Mouse (Mus musculus) urinary bladder, postnatal 4 days (tissue): ENCODE data around the gene Idh3a.
"Not testable (repeated sequence)": the region's sequence is repeated elsewhere in the genome, so short reads cannot be mapped to it uniquely, and the experiment has no call there.

Experiments
- DNase-seq, 2 experiments: peaks; one replicate each; pipeline ENCODE4 v3.0.0; 2021 to 2022; ENCODE audit warnings: low spot score in 2 of 2

Idh3a gene

DNA sequence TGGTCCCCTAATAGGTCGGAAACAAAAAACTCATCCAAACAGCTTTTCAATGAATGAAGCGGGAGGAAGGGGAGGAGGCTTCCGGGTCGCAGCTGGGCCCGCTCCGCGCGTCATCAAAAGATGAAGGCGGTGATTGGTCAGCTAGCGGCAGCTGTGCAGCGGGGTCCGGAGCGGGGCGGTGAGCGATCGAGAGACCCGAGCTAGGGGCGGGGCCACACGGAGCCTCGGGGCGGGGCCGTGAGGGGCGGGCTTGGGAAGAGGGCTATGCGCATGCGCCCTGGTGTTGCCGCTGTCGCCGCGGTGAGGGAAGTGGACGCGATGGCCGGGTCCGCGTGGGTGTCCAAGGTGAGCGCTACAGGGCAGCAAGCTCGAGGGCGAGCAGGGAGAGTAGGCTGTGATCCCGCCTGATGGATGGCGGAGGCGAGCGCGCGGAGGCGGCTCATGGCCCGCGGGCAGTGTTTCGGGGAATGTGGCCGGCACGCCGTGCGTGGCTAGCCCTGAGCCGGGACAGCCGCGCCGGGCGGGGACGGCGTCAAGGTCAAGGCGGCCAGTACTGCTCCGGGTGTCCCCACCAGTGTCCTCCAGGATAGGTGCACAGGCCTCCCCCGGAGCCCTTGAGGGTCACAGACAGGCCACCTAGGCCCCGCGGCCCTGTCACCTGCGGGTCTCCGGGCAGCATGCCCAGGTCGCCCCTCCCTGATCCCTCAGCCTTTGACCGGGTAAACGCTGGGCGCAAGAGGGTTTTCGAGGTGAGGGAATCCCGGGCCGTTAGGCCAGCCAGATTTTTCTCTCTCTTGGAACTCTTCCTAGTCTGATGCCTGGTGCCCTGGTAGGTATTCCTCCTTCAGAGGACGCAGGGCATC, at the start of gene Idh3a:
Gene Idh3a (plus strand): TSS at position 136 of the 863 bp plus-strand sequence.
- peak; percentile 97 to 99 for DNase-seq

- peak in 1 of 2 experiments; percentile 19 for DNase-seq
These were observed 49.1 kb upstream of the Idh3a start for GRCm38 (mm10) chr9:54537030-54537429.

DNA sequence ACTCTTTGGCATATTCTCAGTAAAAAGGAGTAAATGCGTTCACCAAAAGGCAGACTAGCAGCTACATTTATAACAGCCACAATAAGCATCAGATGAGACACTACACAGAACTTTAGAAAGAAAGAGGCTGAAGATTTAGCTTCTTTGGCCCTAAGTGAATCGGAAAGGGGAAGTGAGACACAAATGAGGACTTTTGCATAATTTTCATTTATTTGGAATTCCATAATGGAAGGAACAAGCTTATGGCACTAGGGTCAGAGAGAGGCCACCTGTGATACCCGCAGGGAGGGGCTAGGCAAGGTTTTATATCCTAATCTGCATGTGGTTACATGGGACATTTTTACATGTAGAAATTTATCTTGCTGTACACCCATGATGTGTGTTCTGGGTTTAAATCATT, 48.7 kb upstream of the Idh3a start:
- DNase-seq, result no peak

DNA sequence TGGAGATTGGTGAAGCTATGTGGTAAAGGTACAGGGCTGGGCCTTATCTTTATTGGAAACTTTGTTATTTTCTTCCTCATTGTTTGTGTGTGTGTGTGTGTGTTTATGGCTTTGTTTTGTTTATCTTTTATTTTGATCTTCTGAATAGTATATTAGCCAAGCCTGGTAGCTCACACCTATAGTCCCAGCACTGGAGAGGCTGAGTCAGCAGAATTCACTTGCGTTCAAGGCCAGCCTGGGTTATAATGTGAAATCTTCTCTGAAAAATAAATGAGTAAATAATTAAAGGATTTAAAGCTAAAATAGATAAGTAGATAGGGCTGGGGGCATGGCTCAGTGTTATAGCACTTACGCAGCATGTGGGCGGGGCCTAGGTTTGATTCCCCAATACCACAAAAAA, 47.9 kb upstream of the Idh3a start:
- peak in 1 of 2 experiments; percentile 13 for DNase-seq

- DNase-seq, result peak in 1 of 2 experiments; percentile 48
These were observed 47.5 kb upstream of the Idh3a start, which contains the start of gene Sh2d7 for GRCm38 (mm10) chr9:54538684-54539083. Sh2d7 (plus strand) TSS chr9:54538984.

DNA sequence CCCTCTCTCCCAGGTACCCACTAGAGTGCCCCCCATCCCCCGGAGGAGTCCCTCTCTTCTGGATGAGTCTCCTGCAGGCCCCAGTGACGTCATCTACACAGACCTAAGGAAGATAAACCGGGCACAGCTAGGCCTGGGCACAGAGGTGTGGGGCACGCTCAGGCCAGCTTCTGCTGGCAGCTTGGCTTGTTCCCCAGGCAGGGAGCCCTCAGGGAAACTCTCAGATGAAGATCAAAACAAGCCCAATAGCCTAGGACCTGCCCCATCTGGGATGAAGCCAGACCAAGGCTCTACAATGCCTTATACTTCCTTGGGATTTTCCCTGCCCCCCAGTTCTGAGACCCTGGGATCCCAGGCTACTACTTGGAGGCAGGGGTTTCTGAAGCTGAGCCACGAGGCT, 45.3 kb upstream of the Idh3a start:
- no peak for DNase-seq

DNA sequence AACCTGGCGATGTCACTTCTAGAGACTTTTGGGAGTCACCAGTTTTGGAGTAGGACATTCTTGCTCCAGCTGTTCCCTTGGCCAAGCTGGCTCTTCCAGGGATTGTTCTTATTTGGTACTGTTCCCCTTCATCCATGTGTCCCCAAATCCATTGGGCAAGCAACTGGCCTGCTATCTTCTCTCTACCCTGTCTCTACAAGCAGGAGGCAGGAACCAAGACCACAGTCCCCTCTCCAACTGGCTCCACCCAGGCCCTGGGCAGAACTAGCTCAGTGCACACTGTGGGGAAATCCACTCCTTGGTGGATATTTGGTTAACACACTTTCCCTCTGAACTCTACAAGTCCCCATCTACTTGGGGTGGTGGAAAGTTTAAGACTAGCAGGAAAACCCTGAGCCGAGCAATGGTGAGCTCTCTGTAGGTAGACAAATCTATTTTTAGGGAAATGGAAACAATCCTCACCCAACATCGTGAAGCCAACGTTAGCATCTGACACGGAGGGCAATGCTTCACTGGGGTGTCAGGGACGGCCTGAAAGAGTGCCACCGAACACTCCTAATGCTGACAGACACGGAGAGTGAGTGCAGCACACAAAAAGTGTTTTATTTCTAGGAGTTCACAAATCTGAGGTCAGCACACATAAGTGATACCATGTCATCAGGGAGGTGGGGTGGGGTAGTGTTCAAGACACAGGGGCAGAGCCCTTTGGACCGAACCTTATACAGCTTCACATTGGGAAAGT, 41.8 kb upstream of the Idh3a start:
- DNase-seq, result no peak

DNA sequence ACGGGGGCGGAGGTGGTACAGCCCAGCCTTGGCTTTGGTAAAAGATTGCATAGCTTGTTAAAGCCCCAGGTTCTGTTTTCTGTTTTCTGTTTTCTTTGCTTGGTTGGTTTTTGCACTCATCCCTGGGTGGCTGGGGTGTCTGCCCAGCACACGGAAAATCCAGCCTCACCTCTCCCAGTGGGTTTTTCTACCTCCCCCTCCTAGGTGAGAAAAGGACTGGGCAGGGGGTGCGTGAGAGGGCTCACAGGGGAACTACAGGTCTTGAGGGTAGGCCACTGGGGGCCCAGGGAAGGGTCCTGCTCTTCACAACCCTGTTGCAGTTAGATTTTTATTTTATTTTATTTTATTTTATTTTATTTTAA, 41.2 kb upstream of the Idh3a start:
- no peak for DNase-seq

DNA sequence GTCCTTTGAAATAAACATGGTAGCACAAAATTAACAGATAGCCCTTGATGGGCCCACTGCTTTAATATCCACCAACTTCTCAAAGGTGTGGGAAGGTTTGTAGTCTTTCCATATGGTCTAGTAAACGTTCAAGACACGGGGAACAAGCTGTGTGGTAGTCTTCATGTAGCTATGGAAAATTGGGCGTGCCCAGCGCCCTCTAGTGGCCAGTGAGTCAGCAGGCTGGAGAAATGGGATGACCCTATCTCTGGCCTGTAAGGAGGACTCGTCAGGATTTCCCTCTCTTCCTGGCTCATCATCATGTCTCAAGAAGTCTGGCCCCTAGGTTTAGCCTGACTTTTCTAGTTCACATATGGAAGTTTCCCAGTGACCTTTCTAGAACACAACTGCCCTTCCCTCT, 38.6 kb upstream of the Idh3a start:
- no peak for DNase-seq

DNA sequence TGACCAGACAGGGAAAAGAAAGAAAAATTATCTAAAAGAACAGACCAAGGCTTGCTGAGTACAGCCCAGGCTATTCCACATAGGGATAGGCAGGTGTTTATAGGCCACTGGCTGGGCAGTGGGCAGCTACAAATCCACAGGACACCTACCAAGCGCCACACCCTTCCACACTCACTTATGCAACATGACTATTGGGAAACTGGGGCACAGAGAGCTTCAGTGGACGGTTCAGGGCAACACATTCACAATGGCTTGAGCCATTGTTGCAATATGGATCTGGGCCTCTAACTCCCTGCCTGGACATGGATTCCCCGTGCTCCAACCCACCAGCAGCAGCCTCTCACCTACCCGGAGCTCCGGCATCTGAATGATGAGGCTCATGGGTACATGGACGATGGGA, 36.7 kb upstream of the Idh3a start:
- no peak for DNase-seq

DNA sequence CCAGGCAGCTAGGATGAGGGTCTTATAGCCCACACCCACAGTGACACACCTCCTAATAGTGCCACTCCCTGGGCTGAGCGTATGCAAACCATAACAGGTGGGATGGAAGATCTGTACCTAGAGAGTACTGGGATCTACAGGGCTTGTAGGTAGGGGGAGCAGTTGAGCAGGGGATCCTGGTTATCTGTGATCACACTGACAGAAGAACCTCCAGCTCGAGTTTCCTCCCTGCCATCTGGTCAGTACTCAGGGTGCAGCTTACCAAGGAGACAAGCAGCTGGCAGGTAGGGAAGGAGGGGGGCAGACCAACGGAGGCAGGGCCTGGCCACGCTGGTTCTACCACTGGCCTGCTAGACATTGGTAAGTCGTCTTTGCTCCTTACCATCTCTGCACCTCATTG, 33.7 kb upstream of the Idh3a start:
- DNase-seq, result no peak

GRCm38 (mm10) chr9:54555044-54555443, 31.1 kb upstream of the Idh3a start:
- no peak for DNase-seq

DNA sequence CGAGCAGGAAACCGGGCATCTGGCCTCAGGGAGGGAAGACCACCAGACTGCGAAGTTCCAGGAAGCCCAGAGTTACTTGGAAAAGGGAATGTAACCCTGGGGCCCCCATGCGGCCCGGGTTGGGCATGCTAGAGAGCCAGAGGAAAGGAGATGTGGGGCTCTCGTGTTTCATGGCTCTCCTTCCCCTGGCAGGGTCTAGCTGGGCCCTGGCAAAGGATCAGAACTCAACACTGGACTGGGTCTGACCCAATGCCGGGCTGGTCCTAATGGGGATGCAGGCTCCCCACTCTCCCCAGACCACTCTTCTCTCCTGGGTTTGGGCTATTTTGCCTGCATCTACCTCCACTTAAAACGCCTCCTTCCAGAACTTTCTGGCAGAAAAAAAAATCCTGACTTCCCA, 27.4 kb upstream of the Idh3a start:
- no peak for DNase-seq

- DNase-seq, result peak; percentile 71 to 80
These were observed 26.2 kb upstream of the Idh3a start, which contains the start of gene Cib2 for GRCm38 (mm10) chr9:54559771-54560471. Cib2 (minus strand) TSS chr9:54560218.

DNA sequence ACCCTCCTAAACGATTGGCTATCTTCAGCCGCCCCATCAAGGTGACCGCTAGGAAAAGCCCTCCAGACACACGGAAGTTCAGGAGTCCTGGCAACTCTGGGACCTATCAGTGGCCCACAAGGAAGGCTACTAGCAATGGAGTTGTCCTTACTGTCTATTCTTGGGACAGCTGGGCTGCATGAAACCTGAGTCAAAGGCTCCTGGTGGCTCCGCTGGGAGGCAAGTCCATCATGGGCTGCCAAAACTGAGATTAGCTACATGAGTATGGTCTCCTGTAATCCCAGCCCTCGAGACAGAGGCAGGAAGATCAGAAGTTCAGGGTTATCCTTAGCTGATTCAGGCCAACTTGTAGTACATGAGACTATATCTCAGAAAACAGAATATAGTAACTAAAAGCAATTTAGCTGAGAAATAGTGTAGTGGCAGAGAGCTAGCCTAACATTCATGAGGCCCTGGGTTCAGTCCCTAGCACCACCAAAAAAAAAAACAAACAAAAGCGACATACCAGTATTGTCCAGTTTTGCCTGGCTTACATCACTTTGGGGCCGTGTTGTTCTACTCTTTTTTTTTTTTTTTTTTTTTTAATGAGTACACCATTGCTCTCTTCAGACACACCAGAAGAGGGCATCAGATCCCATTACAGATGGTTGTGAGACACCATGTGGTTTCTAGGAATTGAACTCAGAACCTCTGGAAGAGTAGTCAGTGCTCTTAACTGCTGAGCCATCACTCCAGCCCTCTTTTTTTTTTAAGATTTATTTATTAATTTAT, 25.1 kb upstream of the Idh3a start:
- no peak for DNase-seq

DNA sequence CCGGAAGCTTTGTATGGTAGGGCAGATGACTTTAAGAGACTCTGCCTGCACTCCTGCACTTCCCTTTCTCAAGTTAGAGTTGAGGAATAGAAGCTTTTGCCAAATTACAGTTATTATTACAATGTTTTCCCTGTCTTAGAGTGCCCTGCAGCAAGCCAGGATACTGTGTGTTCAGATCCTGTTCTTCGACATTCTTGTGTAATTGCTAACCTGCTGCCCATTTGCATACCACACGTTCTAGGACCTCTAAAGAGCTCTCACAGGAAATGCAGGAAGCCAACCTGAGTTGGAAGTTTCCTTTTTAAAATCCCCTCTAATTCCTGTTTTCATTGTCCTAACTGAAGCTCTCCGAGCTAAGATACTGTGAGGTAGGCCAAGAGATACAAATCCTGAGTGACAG, 19.2 kb upstream of the Idh3a start:
- DNase-seq, result no peak

DNA sequence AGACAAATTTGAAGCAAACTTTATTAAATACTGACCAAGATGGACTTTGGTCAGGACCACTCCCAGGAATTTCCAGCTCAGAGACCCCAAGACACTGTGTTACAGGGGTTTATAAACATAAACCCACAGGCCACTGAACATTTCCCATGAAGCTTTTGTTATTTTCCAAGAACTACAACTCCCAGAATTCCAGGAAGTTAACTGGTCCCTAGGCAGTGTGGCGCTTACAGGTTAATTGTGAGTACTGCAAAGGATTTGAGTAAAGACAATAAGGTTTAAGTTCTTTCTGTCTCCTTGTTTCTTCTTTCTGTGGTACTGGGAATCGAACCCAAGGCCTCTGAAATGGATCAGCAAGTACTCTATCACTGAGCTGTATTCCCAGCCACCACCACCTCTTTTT, 17.4 kb upstream of the Idh3a start:
- no peak for DNase-seq

DNA sequence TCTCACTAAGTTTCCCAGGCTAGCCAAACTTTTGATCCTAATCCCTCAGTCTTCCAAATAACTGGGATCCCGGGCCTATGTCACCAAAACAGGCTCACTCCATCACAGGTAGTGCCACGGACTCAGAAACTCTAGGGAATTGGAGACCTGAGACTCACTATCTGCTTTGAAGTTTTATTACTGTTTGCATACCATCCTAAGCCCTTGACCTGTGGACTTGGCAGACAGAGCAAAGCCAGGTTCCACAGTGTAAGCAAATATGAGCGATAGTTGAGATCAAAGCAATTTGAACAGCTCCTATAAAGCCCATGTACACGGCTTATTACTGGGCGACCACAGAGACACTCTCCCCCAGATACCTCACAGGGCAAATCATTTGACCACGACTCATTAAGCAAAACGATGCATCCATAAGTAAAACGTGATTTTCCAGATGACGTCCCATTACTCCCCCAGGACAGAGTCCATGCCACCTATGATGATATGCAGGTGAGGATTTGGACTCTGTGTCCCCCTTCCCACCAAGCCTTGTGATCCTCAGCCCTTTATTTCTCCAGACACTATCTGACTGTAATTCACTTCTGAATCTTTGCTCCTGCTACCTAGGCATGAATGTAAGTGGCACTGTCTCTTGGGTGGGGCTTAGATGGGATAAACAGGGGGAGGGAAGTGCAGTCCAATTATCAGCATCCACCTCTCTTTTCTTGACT, 14.8 kb upstream of the Idh3a start:
- no peak for DNase-seq

DNA sequence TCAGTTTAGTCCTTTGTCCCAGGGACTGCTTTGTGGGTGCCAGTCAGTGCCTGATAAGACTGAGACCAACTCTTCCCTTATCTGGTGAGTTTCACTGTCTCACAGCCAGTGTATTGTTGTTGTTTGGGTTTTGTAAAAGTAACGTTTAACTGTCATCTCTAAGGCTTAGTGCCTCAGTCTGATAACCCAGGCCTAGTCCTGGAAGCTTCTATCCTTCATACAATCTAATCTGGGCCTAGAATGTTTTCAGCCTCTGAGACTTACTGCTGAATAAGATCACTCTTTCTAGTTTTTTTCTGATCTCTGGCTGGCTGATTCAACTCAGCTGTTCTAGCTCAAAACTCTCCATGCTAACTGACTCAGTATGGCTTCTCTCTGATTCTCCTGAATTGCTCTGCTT, 2.4 kb upstream of the Idh3a start:
- DNase-seq, result no peak

GRCm38 (mm10) chr9:54584127-54584526, 2.0 kb upstream of the Idh3a start:
- DNase-seq, result not testable (repeated sequence)

DNA sequence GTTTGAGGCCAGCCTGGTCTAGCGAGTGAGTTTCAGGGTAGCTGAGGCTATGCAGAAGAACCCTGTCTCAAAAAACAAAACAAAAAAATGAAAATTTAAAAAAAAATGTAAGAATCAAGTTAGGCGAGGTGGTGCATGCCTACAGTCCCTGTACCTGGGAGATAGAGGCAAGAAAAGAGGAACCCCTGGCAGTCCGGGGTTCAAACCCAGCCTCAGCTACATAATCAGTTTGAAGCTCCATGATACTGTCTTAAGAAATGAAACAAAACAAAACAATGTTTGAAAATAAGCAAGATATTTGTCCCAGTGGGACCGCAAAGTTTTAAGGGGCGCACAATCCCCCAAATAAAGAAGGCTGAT, 315 bp upstream of the Idh3a start:
- DNase-seq, result no peak
